Mouse (Mus musculus): ENCODE results near the gene Pcnx.

GRCm38 (mm10) chr12:81861199-81862085 is 1.6 kb downstream of the Pcnx start:
- no peak for TF ChIP-seq CTCF (IDR thresholded peaks at IDR 0.05; ENCODE audit: extremely low read depth, insufficient read depth, low read length)
- TF ChIP-seq POLR2A (IDR thresholded peaks at IDR 0.05; ENCODE audit: extremely low read depth, insufficient read depth, low read length): no peak
